Mouse (Mus musculus) kidney, postnatal 14 days (tissue): Measurements from ENCODE around the gene Aqp11.
A peak's percentile ranks its signal among the peaks of the same experiment; 100 is the strongest.

Experiments used
- DNase-seq: peaks from one replicate; pipeline ENCODE4 v3.0.0; 2022; ENCODE audit warnings: mixed read lengths

Gene Aqp11

DNA sequence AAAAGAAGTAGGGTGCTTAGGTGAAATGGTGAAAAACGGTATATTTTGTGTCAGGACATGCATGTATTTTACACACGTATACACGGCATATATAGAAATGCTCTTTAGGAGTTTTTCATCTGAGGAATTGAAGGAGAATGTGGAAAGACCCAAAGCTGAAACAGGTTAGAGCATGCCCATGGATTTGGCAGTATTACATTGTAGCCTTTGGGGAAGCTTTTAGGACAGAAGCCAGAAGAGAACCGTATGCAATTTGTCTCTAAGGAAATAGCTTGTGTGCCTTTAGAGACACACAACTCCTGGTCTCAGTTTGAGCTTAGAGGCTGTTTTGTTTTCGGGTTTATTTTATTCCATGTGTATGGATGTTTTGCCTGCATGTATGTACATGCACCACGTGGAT, 37.0 kb downstream of the Aqp11 start:
- DNase-seq: no peak

DNA sequence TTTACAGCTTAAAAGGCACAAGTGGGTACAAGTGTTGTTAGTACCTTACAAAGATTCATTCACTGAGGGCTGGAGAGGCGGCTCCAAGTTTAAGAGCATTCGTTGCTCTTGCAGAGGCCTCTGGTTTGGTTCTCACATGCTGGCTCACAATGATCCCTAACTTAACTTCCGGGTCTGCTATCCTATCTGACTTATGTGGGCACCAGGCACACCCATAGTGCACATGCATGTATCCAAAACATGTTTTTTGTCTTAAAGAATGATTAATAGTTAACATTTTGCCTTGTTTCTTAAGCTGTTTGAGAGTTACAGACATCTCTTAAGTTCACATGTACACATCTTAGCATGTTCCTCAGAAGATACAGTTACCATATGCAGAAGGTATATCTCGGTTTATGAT, 37.9 kb downstream of the Aqp11 start:
- no peak for DNase-seq

DNA sequence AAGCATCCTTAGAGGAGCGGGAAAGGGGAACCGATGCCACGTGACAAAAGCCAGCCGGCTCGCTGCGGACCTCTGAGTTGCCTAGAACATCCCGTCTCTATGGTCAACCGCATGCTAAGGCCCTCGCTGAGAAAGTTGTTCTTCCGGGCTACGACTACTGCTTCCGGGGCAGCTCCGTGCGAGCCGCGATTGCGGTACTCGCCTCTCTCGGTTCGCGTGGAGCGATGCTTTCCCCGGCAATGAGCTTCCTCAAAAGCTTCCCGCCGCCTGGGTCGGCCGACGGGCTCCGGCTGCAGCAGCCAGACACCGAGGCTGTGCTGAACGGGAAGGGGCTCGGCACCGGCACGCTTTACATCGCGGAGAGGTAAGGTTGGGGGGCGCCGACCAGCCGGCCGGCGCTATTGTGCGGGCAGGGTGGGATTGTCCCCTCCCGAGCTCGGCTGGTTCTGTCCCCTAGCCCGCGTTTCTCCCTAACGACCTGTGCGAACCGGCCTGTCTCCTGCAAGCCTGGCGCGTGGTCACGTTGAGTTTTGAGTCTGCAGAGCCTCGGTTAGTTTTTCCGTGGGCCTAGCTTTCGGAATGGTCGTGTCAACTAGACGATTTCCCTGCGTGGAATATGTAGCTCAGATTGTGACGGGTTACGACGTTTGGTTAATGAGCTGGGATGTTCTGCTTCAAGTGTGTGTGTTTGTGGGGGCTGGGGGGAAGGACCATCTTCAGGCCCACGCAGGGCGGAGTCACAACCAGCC, 41.4 kb downstream of the Aqp11 start, which contains the start of gene Clns1a:
Clns1a (plus strand) TSS at position 129 of the 749 bp plus-strand sequence.
- DNase-seq: peak; percentile 93

DNA sequence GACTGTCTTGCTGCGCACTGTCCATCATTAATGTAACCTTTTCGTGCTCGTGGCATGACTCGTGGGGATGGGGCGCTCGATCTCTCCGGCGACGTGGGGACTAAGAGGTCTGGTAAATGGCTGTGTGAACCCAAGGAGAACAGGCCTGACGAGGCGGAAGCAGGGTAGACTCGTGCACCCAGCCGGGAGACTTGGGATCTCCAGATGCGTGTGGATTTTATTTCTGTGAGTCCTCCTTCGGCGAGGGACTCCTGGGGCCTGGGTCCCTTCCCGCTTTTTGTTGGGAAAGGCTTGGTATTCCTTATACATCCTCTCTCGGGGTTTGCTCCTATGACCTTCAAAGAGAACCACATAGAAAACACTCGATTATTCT, 42.0 kb downstream of the Aqp11 start:
- DNase-seq: no peak

DNA sequence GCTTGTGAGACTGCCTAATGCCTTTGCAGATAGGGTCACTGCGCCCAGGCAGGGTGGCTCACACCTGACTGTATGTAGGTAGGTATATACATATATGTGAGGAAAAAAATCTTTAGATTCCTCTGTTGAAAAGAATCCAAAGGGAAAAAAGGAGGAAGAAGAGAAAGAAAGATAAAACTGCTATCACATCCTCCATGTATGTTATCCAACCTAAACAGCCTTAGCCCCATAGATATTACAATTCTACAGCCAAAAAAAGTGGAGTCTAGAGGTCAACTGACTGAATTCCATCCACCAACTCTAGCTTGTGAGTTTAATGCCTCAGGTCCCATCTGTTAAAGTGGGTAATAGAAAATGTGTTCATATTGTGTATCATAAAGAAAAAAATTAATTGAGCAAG, 42.6 kb downstream of the Aqp11 start:
- DNase-seq: no peak

DNA sequence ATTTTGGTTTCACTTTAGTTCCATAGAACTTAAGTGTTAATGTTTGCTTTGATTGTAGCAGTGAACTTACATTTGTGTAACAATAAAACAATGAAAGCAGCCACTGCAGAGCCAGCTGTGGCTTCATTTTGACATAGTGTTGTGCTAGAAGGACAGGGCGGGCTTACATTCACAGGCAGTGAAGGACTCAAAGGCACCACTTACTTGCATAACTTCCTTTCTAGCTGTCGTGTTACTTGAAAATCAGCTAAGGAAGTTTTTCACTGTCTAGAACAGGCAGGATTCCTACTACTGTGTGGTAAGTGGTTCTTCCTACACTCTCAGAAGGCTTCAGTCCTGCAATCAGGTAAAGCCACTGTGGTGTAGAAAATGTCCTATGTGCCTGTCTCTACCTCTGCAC, 50.3 kb downstream of the Aqp11 start:
- no peak for DNase-seq

DNA sequence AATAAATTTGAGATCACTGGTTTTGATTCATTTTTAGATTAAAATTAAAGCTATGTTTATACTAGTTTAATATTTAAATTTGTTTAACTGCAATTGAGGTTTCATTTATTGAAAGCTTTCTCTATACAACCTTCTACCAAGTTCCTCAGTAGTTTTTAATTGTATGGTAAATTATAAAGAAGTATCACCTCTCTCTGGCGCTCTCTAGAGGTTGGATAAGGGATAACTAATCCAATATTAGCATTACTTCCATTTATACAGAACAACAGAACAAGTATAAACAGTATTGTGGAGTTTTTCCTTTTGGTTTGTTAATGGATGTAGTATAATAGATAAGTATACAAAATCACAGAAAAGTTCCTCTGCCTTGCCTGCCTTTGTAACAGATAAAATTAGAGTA, 58.9 kb downstream of the Aqp11 start:
- no peak for DNase-seq
